Mouse (Mus musculus) lung, adult 2 months (tissue): ENCODE measurements around the gene Tubb1.

Experiments
- CTCF ChIP-seq: fragments of 200-500 bp; IDR thresholded peaks from 2 replicates; pipeline ENCODE4 v1.5.1; 2011; ENCODE audit warnings: mild to moderate bottlenecking, low read length, control low read depth; ENCODE audit not compliant: insufficient read depth
- POLR2A ChIP-seq: fragments of 200-500 bp; IDR thresholded peaks from 2 replicates; pipeline ENCODE4 v1.6.1; 2011; ENCODE audit warnings: low read depth, mild to moderate bottlenecking, control low read depth, low read length, borderline replicate concordance; ENCODE audit errors: extremely low read depth

GRCm38 (mm10) chr2:174438737-174439449 lies 11.6 kb upstream of the Tubb1 start, which contains the start of gene Ctsz:
- TF ChIP-seq POLR2A (peak; percentile 58; the same call in 1 of the 2 replicates), CTCF (no peak)
